Mouse (Mus musculus) ES-Bruce4 (cell line): ENCODE measurements around the gene Rnf19b. TPM values are rescaled to one million over a fixed set of nuclear protein-coding genes. Genes with fewer than 3 reads are reported as not detected.
A peak's percentile ranks its signal among the peaks of the same experiment; 100 is the strongest.

Experiments
- H3K27ac ChIP-seq: 2 replicates; pipeline ENCODE4 v1.5.1; 2012; ENCODE audit warnings: low read length, inconsistent platforms; ENCODE audit not compliant: insufficient read depth
- H3K27me3 ChIP-seq: 2 replicates; pipeline ENCODE4 v1.6.1; 2012; ENCODE audit warnings: mild to moderate bottlenecking, low read length, inconsistent platforms; ENCODE audit not compliant: control insufficient read depth, poor library complexity, insufficient read depth, severe bottlenecking
- H3K36me3 ChIP-seq: 2 replicates; pipeline ENCODE4 v1.6.1; 2012; ENCODE audit warnings: inconsistent platforms, mild to moderate bottlenecking, low read length, moderate library complexity; ENCODE audit not compliant: control insufficient read depth, poor library complexity, insufficient read depth, severe bottlenecking
- H3K4me1 ChIP-seq: one replicate; pipeline ENCODE4 v1.8.1; 2011; ENCODE audit warnings: low read length; ENCODE audit not compliant: control insufficient read depth, insufficient read depth
- H3K4me3 ChIP-seq: 2 replicates; pipeline ENCODE4 v1.5.1; 2011; ENCODE audit warnings: low read depth, mild to moderate bottlenecking, low read length
- H3K9ac ChIP-seq: 2 replicates; pipeline ENCODE4 v1.6.1; 2012; ENCODE audit warnings: low read depth, mild to moderate bottlenecking, inconsistent platforms; ENCODE audit not compliant: poor library complexity, severe bottlenecking
- H3K9me3 ChIP-seq: replicated peaks from 2 replicates; pipeline ENCODE4 v1.6.1; 2012; ENCODE audit warnings: mild to moderate bottlenecking, low read length, inconsistent platforms; ENCODE audit not compliant: control insufficient read depth, poor library complexity, insufficient read depth, severe bottlenecking
- CTCF ChIP-seq: IDR thresholded peaks from one replicate; pipeline ENCODE4 v1.8.1; 2011; ENCODE audit warnings: low read depth, low read length
- EP300 ChIP-seq: IDR thresholded peaks from 2 replicates; pipeline ENCODE4 v1.6.1; 2011; ENCODE audit warnings: low read depth, low read length; ENCODE audit not compliant: insufficient read depth
- POLR2A ChIP-seq: IDR thresholded peaks from one replicate; pipeline ENCODE4 v1.8.1; 2011; ENCODE audit warnings: low read length; ENCODE audit not compliant: insufficient read depth
- polyA plus RNA-seq: library from polyadenylated mRNA; stranded (reverse); fragments of >200 nt; gene quantifications from 2 replicates; pipeline ENCODE4 v1.2.4, GENCODE M21; 2011; ENCODE audit warnings: low read depth; ENCODE audit not compliant: missing spikeins, insufficient read depth, insufficient read length

Gene Rnf19b
- polyA plus RNA-seq, 1 experiment: 43.4 TPM

GRCm38 (mm10) chr4:129122107-129122506 lies 64.0 kb downstream of the Rnf19b start:
- Histone ChIP-seq H3K27ac (no peak overlapping the region), H3K36me3 (no peaks in the 10 kb centered on the region), H3K27me3 (no peaks in the 10 kb centered on the region), H3K9ac (no peak overlapping the region), H3K9me3 (no peaks in the 10 kb centered on the region), H3K4me3 (no peak overlapping the region), H3K4me1 (peaks cover 2% of the 10 kb centered on the region)
- TF ChIP-seq EP300 (no peak), POLR2A (no peak), CTCF (no peak)

GRCm38 (mm10) chr4:129122719-129123118 lies 64.6 kb downstream of the Rnf19b start:
- no peaks in the 10 kb centered on the region for H3K27me3 ChIP-seq
- H3K9me3 ChIP-seq: no peaks in the 10 kb centered on the region

GRCm38 (mm10) chr4:129124652-129125146 lies 66.6 kb downstream of the Rnf19b start:
- no peak for TF ChIP-seq CTCF
- TF ChIP-seq POLR2A: no peak
- TF ChIP-seq EP300: no peak
- Histone ChIP-seq H3K4me3 (no peak overlapping the region), H3K27ac (no peak overlapping the region), H3K9me3 (no peaks in the 10 kb centered on the region), H3K9ac (no peak overlapping the region), H3K4me1 (peaks cover 2% of the 10 kb centered on the region), H3K36me3 (no peaks in the 10 kb centered on the region), H3K27me3 (no peaks in the 10 kb centered on the region)

More at GRCm38 (mm10) chr4:129122719-129123118, 64.6 kb downstream of the Rnf19b start:
- peaks cover 2% of the 10 kb centered on the region for H3K4me1 ChIP-seq
- TF ChIP-seq POLR2A (no peak), EP300 (no peak), CTCF (no peak)
- no peak overlapping the region for H3K9ac ChIP-seq
- H3K27ac ChIP-seq: no peak overlapping the region
- no peaks in the 10 kb centered on the region for H3K36me3 ChIP-seq
- no peak overlapping the region for H3K4me3 ChIP-seq

DNA sequence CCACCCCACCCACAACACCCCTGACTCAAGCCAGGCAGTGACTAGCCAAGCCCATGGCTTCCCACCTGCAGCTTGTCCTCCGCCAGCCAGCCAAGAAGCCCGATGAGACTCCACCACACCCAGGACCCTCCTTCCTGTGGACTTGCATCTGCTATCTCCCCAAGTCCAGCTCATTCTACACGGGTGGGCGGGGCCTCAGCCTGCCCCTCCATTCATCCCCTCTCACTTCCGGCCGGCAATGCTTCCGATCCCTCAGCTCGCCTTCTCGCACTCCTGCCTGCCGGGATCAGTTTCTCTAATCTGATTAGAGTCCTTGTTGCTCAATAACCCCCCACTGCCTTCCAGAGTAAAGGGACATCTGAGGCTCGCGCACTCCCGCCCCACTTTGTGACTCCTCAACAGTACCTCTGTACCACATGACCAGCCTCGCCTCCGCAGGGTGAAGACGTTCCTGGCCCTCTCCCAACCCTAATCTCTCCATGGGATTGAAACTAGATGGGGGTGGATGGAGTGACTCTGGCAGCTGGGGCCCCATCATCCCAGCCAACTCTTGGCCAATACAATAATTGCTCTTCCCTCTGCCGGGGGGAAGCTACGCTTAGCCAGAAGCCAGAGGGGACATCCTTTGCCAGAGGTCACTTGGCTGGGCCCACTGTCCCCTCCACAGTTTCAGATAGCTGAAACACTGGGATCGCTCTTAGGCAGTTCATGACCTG lies 67.8 kb downstream of the Rnf19b start:
- no peaks in the 10 kb centered on the region for H3K27me3 ChIP-seq

DNA sequence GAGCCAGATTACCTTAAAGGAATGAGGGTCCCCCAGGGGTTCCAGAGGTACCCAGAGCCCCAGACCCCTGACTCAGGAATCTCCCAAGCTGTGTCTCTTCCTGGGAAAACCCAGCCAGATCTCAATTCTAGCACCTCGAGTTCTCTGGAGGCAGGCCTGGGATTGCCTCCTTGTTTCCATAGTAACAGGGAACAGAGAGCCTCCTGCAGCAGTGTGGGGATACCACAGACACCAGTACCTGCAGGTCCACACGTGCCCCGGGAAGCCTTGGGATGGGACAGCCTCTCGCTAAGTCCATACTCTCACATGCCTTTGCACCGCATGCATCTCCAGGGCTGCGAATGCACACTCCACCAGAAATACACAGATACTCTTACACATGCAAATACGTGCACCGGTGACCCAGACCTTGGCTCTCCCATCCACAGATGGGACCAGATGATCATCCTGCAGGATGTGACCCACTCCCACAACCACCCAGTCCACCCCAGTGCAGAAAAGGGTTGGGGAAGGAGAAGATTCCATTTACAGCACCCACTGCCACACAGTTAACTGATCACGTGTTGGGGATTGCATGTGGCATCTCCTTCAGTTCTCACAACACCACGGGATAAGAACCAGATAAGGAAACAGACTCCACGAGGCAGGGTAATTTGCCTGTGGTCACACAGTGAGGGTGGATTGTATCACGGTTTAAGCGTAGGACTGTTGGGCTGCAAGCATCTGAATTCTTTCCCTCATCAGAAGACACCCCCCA lies 70.7 kb downstream of the Rnf19b start:
- no peak overlapping the region for H3K27ac ChIP-seq
- TF ChIP-seq CTCF (no peak), POLR2A (no peak), EP300 (no peak)
- H3K27me3 ChIP-seq: no peaks in the 10 kb centered on the region

More for the DNA sequence above, 67.8 kb downstream of the Rnf19b start:
- H3K4me1 ChIP-seq: peaks cover 2% of the 10 kb centered on the region
- peak overlapping the region; percentile 45 for H3K4me3 ChIP-seq
- no peaks in the 10 kb centered on the region for H3K9me3 ChIP-seq
- H3K9ac ChIP-seq: peak overlapping the region; percentile 2; the same call in 1 of the 2 replicates
- no peak for TF ChIP-seq CTCF
- no peak for TF ChIP-seq EP300
- no peak for TF ChIP-seq POLR2A
- H3K27ac ChIP-seq: no peak overlapping the region
- no peaks in the 10 kb centered on the region for H3K36me3 ChIP-seq

DNA sequence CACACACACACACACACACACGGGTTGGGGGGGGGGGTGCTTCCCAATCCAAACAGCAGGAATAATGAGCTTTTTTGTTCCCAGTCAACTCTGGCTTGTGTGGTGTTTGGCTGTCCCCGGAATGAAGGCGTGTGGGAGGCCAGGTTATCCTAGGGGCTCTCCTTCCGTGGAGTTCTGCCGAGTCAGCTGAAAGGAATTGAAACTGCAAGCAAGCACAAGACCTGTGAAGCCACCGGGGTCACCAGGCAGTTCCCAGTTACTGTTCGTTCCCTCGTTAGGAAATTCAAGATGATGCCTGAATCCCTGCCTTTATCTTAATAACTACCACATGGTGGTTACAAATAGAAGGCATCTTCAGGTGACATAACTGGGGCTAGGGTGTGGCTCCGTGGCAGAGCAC lies 71.3 kb downstream of the Rnf19b start:
- Histone ChIP-seq H3K36me3 (no peaks in the 10 kb centered on the region), H3K9ac (0 out of 2 replicates have a peak overlapping the region, but pooled peaks have one; percentile 46), H3K9me3 (no peaks in the 10 kb centered on the region), H3K27ac (no peak overlapping the region), H3K4me3 (no peak overlapping the region), H3K4me1 (no peaks in the 10 kb centered on the region), H3K27me3 (no peaks in the 10 kb centered on the region)
- TF ChIP-seq EP300 (no peak), POLR2A (no peak), CTCF (no peak)

More for the DNA sequence above, 70.7 kb downstream of the Rnf19b start:
- H3K4me1 ChIP-seq: no peaks in the 10 kb centered on the region
- no peak overlapping the region for H3K9ac ChIP-seq
- H3K9me3 ChIP-seq: no peaks in the 10 kb centered on the region
- no peaks in the 10 kb centered on the region for H3K36me3 ChIP-seq
- no peak overlapping the region for H3K4me3 ChIP-seq
